Mouse (Mus musculus) liver, postnatal 0 days (tissue): ENCODE measurements at regions not wholly inside any gene's neighbourhood (a gene's known extent, or its start where the extent isn't known, plus 50 kb on each side); places are given as distances from the start of the nearest gene placed in this dataset.

Experiments
- CTCF ChIP-seq: sonication (generic); IDR thresholded peaks from 2 replicates; pipeline ENCODE4 v1.5.1; 2016; ENCODE audit warnings: antibody characterized with exemption, low read depth
- EP300 ChIP-seq: IDR thresholded peaks from 2 replicates; pipeline ENCODE4 v1.6.1; 2016; ENCODE audit warnings: antibody characterized with exemption, low read depth, mild to moderate bottlenecking

DNA sequence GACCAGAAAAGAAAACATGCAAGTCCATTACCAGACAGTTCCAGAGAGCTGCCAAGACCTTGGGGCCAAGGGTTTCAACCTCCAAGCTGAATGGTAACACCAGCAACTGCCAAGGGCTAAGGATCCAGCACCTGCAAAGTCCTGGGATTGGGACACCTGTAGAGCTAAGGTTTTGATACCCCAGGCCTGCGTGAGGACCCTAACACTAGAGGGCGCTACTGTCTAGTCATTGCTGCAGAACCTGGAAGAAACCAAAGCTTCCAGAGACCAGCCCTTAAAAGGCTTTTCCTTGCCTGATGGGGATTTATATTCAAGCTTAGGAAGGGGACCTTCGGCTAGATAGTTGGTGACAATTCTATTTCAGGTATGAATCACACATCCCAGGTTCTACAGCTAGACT lies 263.6 kb downstream of the Pmp22 start:
- TF ChIP-seq CTCF (peak; percentile 56), EP300 (no peak)
